Mouse (Mus musculus): ENCODE data around the gene Phox2b.

The Phox2b gene

GRCm38 (mm10) chr5:67091766-67092165 is 7.3 kb downstream of the Phox2b start:
- DNase-seq (ENCODE audit: low spot score in 2 of 2), result no peak

- no peak for DNase-seq (ENCODE audit: low spot score in 2 of 2)
Observed at GRCm38 (mm10) chr5:67090856-67091255, 8.2 kb downstream of the Phox2b start.

- DNase-seq (ENCODE audit: low spot score in 2 of 2), result no peak
Observed at GRCm38 (mm10) chr5:67083117-67083516, 16.0 kb downstream of the Phox2b start.

GRCm38 (mm10) chr5:67063596-67063995 is 35.5 kb downstream of the Phox2b start:
- DNase-seq (ENCODE audit: low spot score in 2 of 2), result no peak

GRCm38 (mm10) chr5:67060519-67060918 is 38.6 kb downstream of the Phox2b start:
- no peak for DNase-seq (ENCODE audit: low spot score in 2 of 2)

- no peak for DNase-seq (ENCODE audit: low spot score in 2 of 2)
Observed at GRCm38 (mm10) chr5:67057803-67058202, 41.3 kb downstream of the Phox2b start.

GRCm38 (mm10) chr5:67048003-67048402 is 51.1 kb downstream of the Phox2b start:
- no peak for DNase-seq (ENCODE audit: low spot score in 2 of 2)
